Mouse (Mus musculus): ENCODE results near the gene Cdc6. TPM values are rescaled to one million over a fixed set of nuclear protein-coding genes. Genes with fewer than 3 reads are reported as not detected.
"Not testable (repeated sequence)": the region's sequence is repeated elsewhere in the genome, so short reads cannot be mapped to it uniquely, and the experiment has no call there.

Gene Cdc6
- polyA plus RNA-seq, 1 experiment = 1.6 TPM

GRCm38 (mm10) chr11:98905583-98905982 lies 2.0 kb upstream of the Cdc6 start:
- Histone ChIP-seq H3K4me1 (ENCODE audit: control insufficient read depth, insufficient read depth, insufficient read length) (peaks cover 3% of the 10 kb centered on the region), H3K27ac (ENCODE audit: insufficient read depth, low read length) (no peak overlapping the region)
- 61% methylated on average over 4 of the region's 4 CpGs for WGBS

DNA sequence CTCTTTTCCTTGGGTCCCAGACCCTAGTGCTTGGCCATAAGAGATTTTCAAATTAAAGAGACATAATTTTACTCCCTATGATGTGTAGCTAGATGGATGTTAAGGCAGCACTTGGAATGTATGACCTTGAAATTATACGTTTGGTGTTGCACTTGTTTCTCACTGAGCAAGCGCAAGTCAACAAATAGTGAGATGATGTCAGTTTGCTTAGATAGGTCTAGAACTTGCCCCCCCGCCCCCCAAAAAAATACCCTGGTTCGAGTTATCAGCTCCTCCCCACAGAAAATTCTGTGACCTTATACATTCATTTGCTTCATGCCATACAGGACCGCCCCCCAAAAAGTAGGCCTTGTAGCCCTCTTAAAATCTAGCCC lies 551 bp upstream of the Cdc6 start:
- H3K36me3 ChIP-seq (ENCODE audit: control insufficient read depth, insufficient read depth, low read length) = 0 out of 2 replicates have a peak, but pooled peaks cover 4% of the 10 kb centered on the region
- peaks cover 3% of the 10 kb centered on the region for H3K4me1 ChIP-seq (ENCODE audit: control insufficient read depth, insufficient read depth, insufficient read length)
- no peak for TF ChIP-seq POLR2A (IDR thresholded peaks at IDR 0.05; ENCODE audit: low read depth, low read length)
- no peak for TF ChIP-seq CTCF (IDR thresholded peaks at IDR 0.05; ENCODE audit: extremely low read depth, insufficient read depth, insufficient read length, insufficient replicate concordance)
- peak overlapping the region; percentile 7; the same call in 1 of the 2 replicates for H3K27ac ChIP-seq (ENCODE audit: insufficient read depth, low read length)
- H3K27me3 ChIP-seq (ENCODE audit: control insufficient read depth, insufficient read depth, low read length) = no peaks in the 10 kb centered on the region
- no peak for DNase-seq (ENCODE audit: low read depth in 1 of 2, low spot score in 2 of 2)
- no peak overlapping the region; the same call in 1 of the 2 replicates for H3K4me3 ChIP-seq (ENCODE audit: extremely low read depth, insufficient read depth, insufficient read length)
- 62% methylated on average over 5 of the region's 5 CpGs for WGBS

More at GRCm38 (mm10) chr11:98905583-98905982, 2.0 kb upstream of the Cdc6 start:
- DNase-seq (ENCODE audit: low read depth in 1 of 2, low spot score in 2 of 2) = no peak
- peaks cover 9% of the 10 kb centered on the region; the same call in 1 of the 2 replicates for H3K36me3 ChIP-seq (ENCODE audit: control insufficient read depth, insufficient read depth, low read length)
- no peaks in the 10 kb centered on the region for H3K27me3 ChIP-seq (ENCODE audit: control insufficient read depth, insufficient read depth, low read length)
- no peak overlapping the region for H3K4me3 ChIP-seq (ENCODE audit: extremely low read depth, insufficient read depth, insufficient read length)
- TF ChIP-seq CTCF (IDR thresholded peaks at IDR 0.05; ENCODE audit: extremely low read depth, insufficient read depth, insufficient read length, insufficient replicate concordance) = no peak
- no peak for TF ChIP-seq POLR2A (IDR thresholded peaks at IDR 0.05; ENCODE audit: low read depth, low read length)

DNA sequence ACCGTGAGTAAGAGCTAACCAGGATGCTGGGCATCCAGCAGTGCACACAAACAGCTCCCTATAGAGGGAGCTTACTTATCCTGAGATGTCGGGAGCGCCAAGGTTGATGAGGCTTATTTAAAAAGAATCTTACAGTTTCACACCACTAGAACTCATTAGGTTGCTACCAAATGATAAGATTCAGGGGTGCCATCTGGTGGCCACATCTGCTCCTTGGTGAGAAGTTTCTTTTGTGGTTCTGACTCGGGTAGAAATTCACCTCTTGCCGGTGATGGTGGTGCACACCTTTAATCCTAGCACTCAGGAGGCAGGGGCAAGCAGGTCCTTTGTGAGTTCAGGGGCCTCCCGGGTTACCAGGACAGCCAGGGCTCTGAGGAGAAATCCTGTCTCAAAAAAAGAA lies 2.1 kb downstream of the Cdc6 start:
- H3K36me3 ChIP-seq (ENCODE audit: control insufficient read depth, insufficient read depth, low read length) = no peaks in the 10 kb centered on the region
- H3K27ac ChIP-seq (ENCODE audit: insufficient read depth, low read length) = no peak overlapping the region

DNA sequence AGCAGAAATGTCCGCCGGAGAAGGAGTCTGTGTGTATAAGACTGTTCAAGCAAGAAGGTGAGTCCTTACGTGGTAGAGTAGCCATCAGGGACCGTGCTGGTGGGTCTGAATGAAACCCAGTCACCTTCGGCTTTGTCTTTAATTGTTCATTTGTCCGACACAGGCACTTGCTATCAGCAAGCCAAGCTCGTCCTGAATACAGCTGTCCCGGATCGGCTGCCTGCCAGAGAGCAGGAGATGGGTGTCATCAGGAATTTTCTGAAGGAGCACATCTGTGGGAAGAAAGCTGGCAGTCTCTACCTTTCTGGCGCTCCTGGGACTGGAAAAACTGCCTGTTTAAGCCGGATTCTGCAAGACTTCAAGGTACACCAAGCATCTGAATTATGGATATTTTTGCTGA lies 2.8 kb downstream of the Cdc6 start:
- peaks cover 3% of the 10 kb centered on the region for H3K4me1 ChIP-seq (ENCODE audit: control insufficient read depth, insufficient read depth, insufficient read length)
- H3K27me3 ChIP-seq (ENCODE audit: control insufficient read depth, insufficient read depth, low read length) = no peaks in the 10 kb centered on the region
- no peak overlapping the region for H3K4me3 ChIP-seq (ENCODE audit: extremely low read depth, insufficient read depth, insufficient read length)
- WGBS = 94% methylated on average over 11 of the region's 11 CpGs
- no peaks in the 10 kb centered on the region for H3K36me3 ChIP-seq (ENCODE audit: control insufficient read depth, insufficient read depth, low read length)
- no peak for DNase-seq (ENCODE audit: low read depth in 1 of 2, low spot score in 2 of 2)
- TF ChIP-seq CTCF (IDR thresholded peaks at IDR 0.05; ENCODE audit: extremely low read depth, insufficient read depth, insufficient read length, insufficient replicate concordance) (no peak), POLR2A (IDR thresholded peaks at IDR 0.05; ENCODE audit: low read depth, low read length) (no peak)
- H3K27ac ChIP-seq (ENCODE audit: insufficient read depth, low read length) = no peak overlapping the region

More for the DNA sequence above, 2.1 kb downstream of the Cdc6 start:
- 22% methylated on average over 6 of the region's 6 CpGs for WGBS
- H3K4me3 ChIP-seq (ENCODE audit: extremely low read depth, insufficient read depth, insufficient read length) = no peak overlapping the region
- TF ChIP-seq CTCF (IDR thresholded peaks at IDR 0.05; ENCODE audit: extremely low read depth, insufficient read depth, insufficient read length, insufficient replicate concordance) (peak; percentile 40; the same call in 1 of the 2 replicates), POLR2A (IDR thresholded peaks at IDR 0.05; ENCODE audit: low read depth, low read length) (no peak)
- H3K4me1 ChIP-seq (ENCODE audit: control insufficient read depth, insufficient read depth, insufficient read length) = peaks cover 3% of the 10 kb centered on the region
- DNase-seq (ENCODE audit: low read depth in 1 of 2, low spot score in 2 of 2) = peak; percentile 42 to 73
- H3K27me3 ChIP-seq (ENCODE audit: control insufficient read depth, insufficient read depth, low read length) = no peaks in the 10 kb centered on the region

GRCm38 (mm10) chr11:98911498-98911897 lies 3.9 kb downstream of the Cdc6 start:
- Histone ChIP-seq H3K4me1 (ENCODE audit: control insufficient read depth, insufficient read depth, insufficient read length) (peaks cover 3% of the 10 kb centered on the region), H3K4me3 (ENCODE audit: extremely low read depth, insufficient read depth, insufficient read length) (no peak overlapping the region), H3K27ac (ENCODE audit: insufficient read depth, low read length) (no peak overlapping the region), H3K36me3 (ENCODE audit: control insufficient read depth, insufficient read depth, low read length) (no peaks in the 10 kb centered on the region), H3K27me3 (ENCODE audit: control insufficient read depth, insufficient read depth, low read length) (no peaks in the 10 kb centered on the region)
- no peak for DNase-seq (ENCODE audit: low read depth in 1 of 2, low spot score in 2 of 2)
- 82% methylated on average over 5 of the region's 5 CpGs for WGBS
- TF ChIP-seq CTCF (IDR thresholded peaks at IDR 0.05; ENCODE audit: extremely low read depth, insufficient read depth, insufficient read length, insufficient replicate concordance) (no peak), POLR2A (IDR thresholded peaks at IDR 0.05; ENCODE audit: low read depth, low read length) (no peak)

DNA sequence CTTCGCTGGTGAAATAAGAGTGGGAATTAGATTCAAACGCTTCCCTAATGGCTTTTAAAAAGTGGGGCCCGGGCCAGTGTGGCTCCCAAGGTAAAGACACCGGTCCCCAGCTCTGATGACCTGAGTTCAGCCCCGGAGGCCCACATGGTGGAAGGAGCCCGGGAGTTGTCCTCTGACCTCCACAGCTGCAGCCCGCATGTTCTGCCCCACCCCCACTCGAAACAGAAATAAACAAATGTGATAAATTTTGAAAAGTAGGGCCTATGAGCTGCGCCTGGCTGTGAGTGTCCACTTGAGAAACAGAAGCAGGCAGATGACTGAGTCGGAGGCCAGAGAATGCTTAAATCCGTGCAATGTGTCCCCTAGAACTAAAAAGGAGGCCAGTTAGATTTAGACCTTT lies 6.6 kb downstream of the Cdc6 start:
- Histone ChIP-seq H3K27ac (ENCODE audit: insufficient read depth, low read length) (no peak overlapping the region), H3K4me3 (ENCODE audit: extremely low read depth, insufficient read depth, insufficient read length) (no peak overlapping the region), H3K4me1 (ENCODE audit: control insufficient read depth, insufficient read depth, insufficient read length) (peaks cover 11% of the 10 kb centered on the region; the same call in 1 of the 2 replicates), H3K27me3 (ENCODE audit: control insufficient read depth, insufficient read depth, low read length) (no peaks in the 10 kb centered on the region), H3K36me3 (ENCODE audit: control insufficient read depth, insufficient read depth, low read length) (no peaks in the 10 kb centered on the region)
- TF ChIP-seq CTCF (IDR thresholded peaks at IDR 0.05; ENCODE audit: extremely low read depth, insufficient read depth, insufficient read length, insufficient replicate concordance) (no peak), POLR2A (IDR thresholded peaks at IDR 0.05; ENCODE audit: low read depth, low read length) (no peak)
- 94% methylated on average over 11 of the region's 11 CpGs for WGBS
- DNase-seq (ENCODE audit: low read depth in 1 of 2, low spot score in 2 of 2) = no peak

DNA sequence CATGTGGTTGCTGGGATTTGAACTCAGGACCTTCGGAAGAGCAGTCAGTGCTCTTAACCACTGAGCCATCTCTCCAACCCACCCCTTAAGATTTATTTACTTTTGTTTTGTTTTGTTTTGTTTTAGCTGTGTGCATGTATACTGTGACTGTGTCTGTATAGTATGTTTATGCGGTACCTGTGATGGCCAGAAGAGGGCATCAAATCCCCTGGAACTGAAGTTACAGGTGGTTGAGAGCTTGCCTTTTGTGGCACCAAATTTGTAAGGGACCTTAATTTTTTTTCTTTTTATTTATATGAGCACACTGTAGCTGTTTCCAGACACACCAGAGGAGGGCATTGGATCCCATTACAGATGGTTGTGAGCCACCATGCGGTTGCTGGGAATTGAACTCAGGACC lies 8.8 kb downstream of the Cdc6 start:
- not testable (repeated sequence) for H3K36me3 ChIP-seq (ENCODE audit: control insufficient read depth, insufficient read depth, low read length); DNase-seq (ENCODE audit: low read depth in 1 of 2, low spot score in 2 of 2); H3K27ac ChIP-seq (ENCODE audit: insufficient read depth, low read length); H3K27me3 ChIP-seq (ENCODE audit: control insufficient read depth, insufficient read depth, low read length); H3K4me3 ChIP-seq (ENCODE audit: extremely low read depth, insufficient read depth, insufficient read length)
- TF ChIP-seq CTCF (IDR thresholded peaks at IDR 0.05; ENCODE audit: extremely low read depth, insufficient read depth, insufficient read length, insufficient replicate concordance) = peak; percentile 12; the same call in 1 of the 2 replicates
- WGBS = 97% methylated on average over 3 of the region's 3 CpGs
- peaks cover 11% of the 10 kb centered on the region; the same call in 1 of the 2 replicates for H3K4me1 ChIP-seq (ENCODE audit: control insufficient read depth, insufficient read depth, insufficient read length)
